Mouse (Mus musculus) embryonic facial prominence, embryonic 13.5 days (tissue): ENCODE data around the gene Rnase2b. TPM values are rescaled to one million over a fixed set of nuclear protein-coding genes. Genes with fewer than 3 reads are reported as not detected.
"Not testable (repeated sequence)": the region's sequence is repeated elsewhere in the genome, so short reads cannot be mapped to it uniquely, and the experiment has no call there.

ENCODE experiments used
- ATAC-seq: fragments of 200-750 bp; cut with Nextera tagmentation; 2 replicates; pipeline ENCODE4 v1.8.0; 2017; ENCODE audit warnings: low read depth; ENCODE audit not compliant: insufficient number of reproducible peaks, insufficient read depth, low FRiP score, low TSS enrichment
- H3K27ac ChIP-seq: fragments of 300-500 bp; sonication (generic); 2 replicates; pipeline ENCODE4 v1.5.1; 2015; ENCODE audit warnings: moderate library complexity, mild to moderate bottlenecking, inconsistent platforms
- H3K27me3 ChIP-seq: fragments of 300-500 bp; sonication (generic); 2 replicates; pipeline ENCODE4 v1.6.1; 2015; ENCODE audit warnings: mild to moderate bottlenecking, inconsistent platforms
- H3K36me3 ChIP-seq: fragments of 300-500 bp; sonication (generic); 2 replicates; pipeline ENCODE4 v1.6.1; 2015; ENCODE audit warnings: mild to moderate bottlenecking, inconsistent platforms
- H3K4me1 ChIP-seq: fragments of 300-500 bp; sonication (generic); 2 replicates; pipeline ENCODE4 v1.6.1; 2015; ENCODE audit warnings: inconsistent platforms
- H3K4me2 ChIP-seq: fragments of 300-500 bp; sonication (generic); 2 replicates; pipeline ENCODE4 v1.6.1; 2015; ENCODE audit warnings: moderate library complexity, mild to moderate bottlenecking, inconsistent platforms
- H3K4me3 ChIP-seq: fragments of 300-500 bp; sonication (generic); 2 replicates; pipeline ENCODE4 v1.5.1; 2015; ENCODE audit warnings: mild to moderate bottlenecking, inconsistent platforms
- H3K9ac ChIP-seq: fragments of 300-500 bp; sonication (generic); 2 replicates; pipeline ENCODE4 v1.6.1; 2015; ENCODE audit warnings: mild to moderate bottlenecking, inconsistent platforms
- H3K9me3 ChIP-seq: fragments of 300-500 bp; sonication (generic); 2 replicates; pipeline ENCODE4 v1.6.1; 2016; ENCODE audit warnings: inconsistent platforms
- WGBS: fragments of 180-500 bp; shearing (Covaris S2); methylation state at CpG from one replicate; pipeline ENCODE4 v1.1.7; 2015; ENCODE audit warnings: mixed read lengths; 5-methylcytosine and 5-hydroxymethylcytosine counted together
- polyA plus RNA-seq: library from polyadenylated mRNA; unstranded; fragments of >200 nt; fragmentation: Nextera tagmentation; extraction: Ambion mirVana; gene quantifications from 2 replicates; pipeline ENCODE4 v1.2.1, GENCODE M21; 2015

Gene Rnase2b
- polyA plus RNA-seq, 1 experiment from 2014 or later = not detected

- no peak overlapping the region for H3K4me3 ChIP-seq
- ATAC-seq = no peak
- no peak overlapping the region for H3K27ac ChIP-seq
- no peaks in the 10 kb centered on the region for H3K4me1 ChIP-seq
- no peak overlapping the region for H3K9ac ChIP-seq
- H3K36me3 ChIP-seq = no peaks in the 10 kb centered on the region
- H3K27me3 ChIP-seq = no peaks in the 10 kb centered on the region
- H3K4me2 ChIP-seq = no peak overlapping the region
- H3K9me3 ChIP-seq = no peaks in the 10 kb centered on the region
- WGBS = 91% methylated on average over 4 of the region's 4 CpGs
These were observed 5.4 kb upstream of the Rnase2b start for GRCm38 (mm10) chr14:51156736-51157068.

- WGBS = 100% methylated on average over 1 of the region's 1 CpGs
These were observed 5.0 kb upstream of the Rnase2b start for GRCm38 (mm10) chr14:51157072-51157471.

GRCm38 (mm10) chr14:51163323-51163722 lies 1.3 kb downstream of the Rnase2b start:
- WGBS = 88% methylated on average over 6 of the region's 6 CpGs
- H3K36me3 ChIP-seq, H3K27ac ChIP-seq, H3K27me3 ChIP-seq, H3K4me1 ChIP-seq, H3K9ac ChIP-seq, H3K4me3 ChIP-seq, H3K4me2 ChIP-seq, ATAC-seq, H3K9me3 ChIP-seq: not testable (repeated sequence)

More at GRCm38 (mm10) chr14:51157072-51157471, 5.0 kb upstream of the Rnase2b start:
- no peaks in the 10 kb centered on the region for H3K4me1 ChIP-seq
- no peaks in the 10 kb centered on the region for H3K9me3 ChIP-seq
- H3K36me3 ChIP-seq = no peaks in the 10 kb centered on the region
- H3K9ac ChIP-seq = no peak overlapping the region
- no peak for ATAC-seq
- no peak overlapping the region for H3K27ac ChIP-seq
- H3K27me3 ChIP-seq = no peaks in the 10 kb centered on the region
- H3K4me3 ChIP-seq = no peak overlapping the region
- no peak overlapping the region for H3K4me2 ChIP-seq

GRCm38 (mm10) chr14:51165435-51165834 lies 3.4 kb downstream of the Rnase2b start:
- no peak overlapping the region for H3K4me3 ChIP-seq
- H3K27me3 ChIP-seq = no peaks in the 10 kb centered on the region
- no peaks in the 10 kb centered on the region for H3K9me3 ChIP-seq
- H3K9ac ChIP-seq = no peak overlapping the region
- H3K36me3 ChIP-seq = no peaks in the 10 kb centered on the region
- WGBS = 93% methylated on average over 1 of the region's 1 CpGs
- H3K27ac ChIP-seq = no peak overlapping the region
- H3K4me2 ChIP-seq = no peak overlapping the region
- ATAC-seq = no peak
- H3K4me1 ChIP-seq = no peaks in the 10 kb centered on the region

- Histone ChIP-seq H3K4me2 (no peak overlapping the region), H3K9me3 (no peaks in the 10 kb centered on the region)
- ATAC-seq = no peak
These were observed 4.0 kb downstream of the Rnase2b start for GRCm38 (mm10) chr14:51166068-51166467.

GRCm38 (mm10) chr14:51172095-51172865 lies 10.2 kb downstream of the Rnase2b start:
- H3K4me2 ChIP-seq, H3K9ac ChIP-seq, H3K4me1 ChIP-seq, H3K27ac ChIP-seq, H3K9me3 ChIP-seq, H3K36me3 ChIP-seq, H3K27me3 ChIP-seq, ATAC-seq, H3K4me3 ChIP-seq: not testable (repeated sequence)
- 39% methylated on average over 9 of the region's 9 CpGs for WGBS

More at GRCm38 (mm10) chr14:51166068-51166467, 4.0 kb downstream of the Rnase2b start:
- no peak overlapping the region for H3K9ac ChIP-seq
- H3K27ac ChIP-seq = no peak overlapping the region
- H3K36me3 ChIP-seq = no peaks in the 10 kb centered on the region
- no peaks in the 10 kb centered on the region for H3K27me3 ChIP-seq
- no peak overlapping the region for H3K4me3 ChIP-seq
- no peaks in the 10 kb centered on the region for H3K4me1 ChIP-seq

GRCm38 (mm10) chr14:51172947-51173346 lies 10.9 kb downstream of the Rnase2b start:
- not testable (repeated sequence) for H3K27me3 ChIP-seq, H3K36me3 ChIP-seq, H3K4me1 ChIP-seq, H3K27ac ChIP-seq, H3K4me2 ChIP-seq, ATAC-seq, H3K9me3 ChIP-seq, H3K9ac ChIP-seq, H3K4me3 ChIP-seq
- 56% methylated on average over 4 of the region's 4 CpGs for WGBS

GRCm38 (mm10) chr14:51173843-51174242 lies 11.8 kb downstream of the Rnase2b start:
- Histone ChIP-seq H3K27me3 (no peaks in the 10 kb centered on the region), H3K4me1 (no peaks in the 10 kb centered on the region), H3K9ac (no peak overlapping the region), H3K4me3 (no peak overlapping the region), H3K27ac (no peak overlapping the region), H3K9me3 (no peaks in the 10 kb centered on the region), H3K4me2 (no peak overlapping the region), H3K36me3 (no peaks in the 10 kb centered on the region)
- 51% methylated on average over 4 of the region's 4 CpGs for WGBS
- no peak for ATAC-seq

GRCm38 (mm10) chr14:51181051-51181450 lies 19.0 kb downstream of the Rnase2b start:
- not testable (repeated sequence) for H3K9me3 ChIP-seq, H3K27ac ChIP-seq, H3K4me1 ChIP-seq, H3K4me2 ChIP-seq, H3K4me3 ChIP-seq, H3K9ac ChIP-seq, H3K27me3 ChIP-seq, H3K36me3 ChIP-seq, ATAC-seq
- WGBS = 75% methylated on average over 2 of the region's 2 CpGs

GRCm38 (mm10) chr14:51195681-51196080 lies 33.6 kb downstream of the Rnase2b start:
- H3K4me2 ChIP-seq = no peak overlapping the region
- no peak overlapping the region for H3K27ac ChIP-seq
- WGBS = 92% methylated on average over 4 of the region's 4 CpGs
- no peaks in the 10 kb centered on the region for H3K4me1 ChIP-seq
- no peak overlapping the region for H3K4me3 ChIP-seq
- no peak overlapping the region for H3K9ac ChIP-seq
- H3K36me3 ChIP-seq = no peaks in the 10 kb centered on the region
- H3K9me3 ChIP-seq = no peaks in the 10 kb centered on the region
- no peak for ATAC-seq
- H3K27me3 ChIP-seq = no peaks in the 10 kb centered on the region

- Histone ChIP-seq H3K27me3 (no peaks in the 10 kb centered on the region), H3K9ac (no peak within 1 kb of the TSS), H3K27ac (no peak within 1 kb of the TSS), H3K36me3 (no peaks in the 10 kb centered on the region), H3K4me2 (no peak within 1 kb of the TSS), H3K4me1 (no peaks in the 10 kb centered on the region), H3K4me3 (no peak within 1 kb of the TSS), H3K9me3 (no peaks in the 10 kb centered on the region)
- no peak for ATAC-seq
- 80% methylated on average over 5 of the region's 5 CpGs for WGBS
These were observed 37.3 kb downstream of the Rnase2b start, which contains the start of gene Ang2 for GRCm38 (mm10) chr14:51199098-51200023. TSS of gene Ang2 (minus strand) at chr14:51199148.

- whole genome bisulfite sequencing = 93% methylated on average over 2 of the region's 2 CpGs
These were observed 38.0 kb downstream of the Rnase2b start for GRCm38 (mm10) chr14:51200054-51200453.

More at GRCm38 (mm10) chr14:51200054-51200453, 38.0 kb downstream of the Rnase2b start:
- Histone ChIP-seq H3K9me3 (no peaks in the 10 kb centered on the region; the same call in 1 of the 2 replicates), H3K4me2 (no peak overlapping the region), H3K27me3 (no peaks in the 10 kb centered on the region), H3K4me1 (no peaks in the 10 kb centered on the region), H3K9ac (no peak overlapping the region), H3K27ac (no peak overlapping the region), H3K4me3 (no peak overlapping the region), H3K36me3 (no peaks in the 10 kb centered on the region)
- no peak; the same call in 1 of the 2 replicates for ATAC-seq
